Mouse (Mus musculus): ENCODE results near the gene Rad9a. TPM values are rescaled to one million over a fixed set of nuclear protein-coding genes. Genes with fewer than 3 reads are reported as not detected.

Gene Rad9a
- total RNA-seq, 2 experiments from 2014 or later, result 15.7 to 23.2 TPM

GRCm38 (mm10) chr19:4219943-4220342 is 18.5 kb upstream of the Rad9a start:
- ATAC-seq (replicated peaks; ENCODE audit: low FRiP score, poor library complexity, severe bottlenecking), result no peak

DNA sequence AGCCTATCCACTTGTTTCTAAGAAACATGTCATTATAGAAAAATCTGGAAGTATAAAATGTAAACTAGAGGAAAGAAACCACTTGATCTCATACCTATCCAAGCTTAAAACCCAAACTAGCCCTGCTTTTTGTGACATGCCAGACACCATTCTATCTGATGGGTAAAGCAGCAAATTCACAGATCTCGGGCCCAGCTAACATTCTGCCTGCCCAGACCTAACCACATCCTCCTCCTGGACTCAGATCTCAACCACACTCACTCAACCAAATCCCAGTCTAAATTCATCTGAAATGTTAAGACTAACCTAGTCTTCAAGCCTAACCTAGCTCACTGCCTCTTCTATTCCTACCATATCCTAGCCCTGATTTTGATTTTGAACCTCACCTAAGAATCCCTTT is 17.3 kb upstream of the Rad9a start:
- no peak for ATAC-seq (replicated peaks; ENCODE audit: low FRiP score, poor library complexity, severe bottlenecking)

DNA sequence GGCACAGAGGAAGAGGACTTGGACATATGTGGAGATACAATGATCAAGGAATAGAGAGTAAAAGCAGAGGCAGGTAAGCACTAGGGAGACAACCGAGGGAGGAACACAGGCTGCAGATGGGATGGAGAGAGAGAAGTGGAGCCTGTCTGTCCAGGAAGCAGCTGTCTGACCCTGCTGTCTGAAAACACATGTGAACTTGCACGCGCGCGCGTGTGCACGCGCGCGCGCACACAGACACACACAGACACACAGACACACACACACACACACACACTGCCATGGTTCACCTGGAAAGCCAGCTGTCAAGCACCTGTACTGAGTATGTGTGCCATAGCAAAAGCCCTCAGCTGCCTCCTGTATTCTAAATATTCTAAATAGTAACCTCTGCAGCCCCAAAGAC is 16.8 kb upstream of the Rad9a start:
- ATAC-seq (replicated peaks; ENCODE audit: low FRiP score, poor library complexity, severe bottlenecking), result no peak

DNA sequence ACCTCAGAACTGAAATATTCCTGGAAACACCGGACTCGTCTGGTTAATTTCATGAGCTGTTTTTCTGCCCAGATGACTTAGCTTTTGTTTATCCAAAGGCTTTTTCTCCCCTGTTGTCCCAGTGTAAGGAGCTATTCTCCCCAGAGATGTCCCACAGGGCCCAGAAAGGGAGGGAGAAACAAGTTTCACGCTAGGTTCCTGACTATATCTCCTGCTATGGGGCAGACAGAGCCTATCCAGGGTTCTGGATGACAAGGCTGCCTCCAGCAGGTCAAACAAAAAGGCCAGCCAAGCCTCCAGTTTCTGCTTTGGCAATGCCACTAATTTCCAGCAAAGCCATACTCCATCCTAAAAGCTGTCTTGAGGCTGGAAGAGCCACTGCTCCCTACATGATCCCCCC is 16.4 kb upstream of the Rad9a start:
- no peak for ATAC-seq (replicated peaks; ENCODE audit: low FRiP score, poor library complexity, severe bottlenecking)

DNA sequence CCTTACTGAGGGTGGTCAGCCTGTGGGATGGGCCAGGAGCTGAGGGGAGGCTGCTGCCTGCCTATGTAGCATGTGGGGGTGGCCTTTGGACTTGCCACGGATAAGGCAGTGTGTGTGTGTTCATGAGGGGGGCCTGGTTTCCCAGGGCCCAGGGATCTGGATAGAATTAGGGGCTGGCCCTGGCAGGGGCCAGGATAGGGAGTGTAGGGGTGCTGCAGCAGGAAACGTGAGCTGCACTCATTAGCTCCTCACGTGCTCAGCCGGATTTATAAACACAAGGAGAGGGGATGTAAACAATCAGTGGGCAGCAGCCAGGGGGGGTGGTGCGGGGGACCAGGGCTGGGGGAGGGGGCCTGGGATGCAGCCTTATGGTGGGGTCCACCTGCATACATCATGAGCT is 15.7 kb upstream of the Rad9a start:
- ATAC-seq (replicated peaks; ENCODE audit: low FRiP score, poor library complexity, severe bottlenecking), result no peak

- no peak for ATAC-seq (replicated peaks; ENCODE audit: low FRiP score, poor library complexity, severe bottlenecking)
These were observed 14.7 kb upstream of the Rad9a start for GRCm38 (mm10) chr19:4216041-4216685.

DNA sequence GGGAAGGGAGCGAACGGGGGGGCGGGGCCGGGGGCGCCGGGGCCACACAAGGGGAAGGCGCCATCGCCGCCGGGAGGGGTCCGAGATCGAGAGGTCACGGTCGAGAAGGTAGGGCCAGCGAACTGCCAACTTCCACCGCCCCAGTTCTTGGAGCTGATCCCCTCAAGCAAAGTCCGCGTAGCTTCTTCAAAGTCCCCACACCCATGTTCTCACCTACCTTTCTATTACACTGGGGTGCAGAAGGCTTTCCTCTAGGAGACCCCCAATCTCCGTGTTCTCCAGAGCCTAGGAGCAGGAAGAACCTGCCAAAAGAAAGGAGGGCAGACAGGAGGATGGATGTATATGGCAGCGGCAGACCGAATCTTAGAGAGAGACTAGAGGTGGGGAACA is 14.0 kb upstream of the Rad9a start:
- no peak for ATAC-seq (replicated peaks; ENCODE audit: low FRiP score, poor library complexity, severe bottlenecking)

- no peak for ATAC-seq (replicated peaks; ENCODE audit: low FRiP score, poor library complexity, severe bottlenecking)
These were observed 13.4 kb upstream of the Rad9a start for GRCm38 (mm10) chr19:4214771-4215450.

DNA sequence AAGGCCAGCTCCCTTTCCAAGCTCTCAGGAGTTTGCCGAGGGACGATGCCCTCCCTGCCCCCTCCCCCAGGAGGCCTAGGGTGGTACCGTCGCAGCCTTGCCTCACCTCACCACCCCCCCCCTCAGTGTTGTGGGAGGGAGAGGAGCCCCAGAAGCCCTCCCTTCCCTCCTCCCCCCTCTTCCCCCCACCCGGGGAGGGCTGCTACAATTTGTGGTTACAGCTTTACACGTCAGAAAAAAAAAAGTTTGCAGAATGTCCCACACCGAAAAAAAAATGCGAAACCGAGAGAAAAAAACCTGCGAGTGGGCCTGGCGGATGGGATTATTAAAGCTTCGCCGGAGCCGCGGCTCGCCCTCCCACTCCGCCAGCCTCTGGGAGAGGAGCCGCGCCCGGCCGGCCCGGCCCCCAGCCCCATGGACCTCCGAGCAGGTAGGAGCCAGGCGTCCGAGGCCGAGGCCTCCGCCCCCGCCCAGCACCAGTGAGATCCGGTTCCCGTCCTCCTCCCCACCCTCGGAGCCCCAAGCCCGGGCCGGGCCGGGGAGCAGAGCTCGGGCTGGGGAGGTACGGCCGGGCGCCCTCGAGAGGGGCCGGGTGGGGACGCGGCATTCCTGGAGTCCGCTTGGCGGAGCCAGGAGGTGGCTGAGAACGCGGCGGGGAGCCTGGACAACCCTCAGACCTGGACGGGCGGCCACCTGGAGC is 12.8 kb upstream of the Rad9a start, which contains the start of the genes Clcf1 and AC109138.7:
Gene Clcf1, plus strand, starts transcription at position 168 of the 700 bp plus-strand sequence.
Gene AC109138.7, plus strand, starts transcription at position 287 of the 700 bp plus-strand sequence.
- no peak for ATAC-seq (replicated peaks; ENCODE audit: low FRiP score, poor library complexity, severe bottlenecking)

DNA sequence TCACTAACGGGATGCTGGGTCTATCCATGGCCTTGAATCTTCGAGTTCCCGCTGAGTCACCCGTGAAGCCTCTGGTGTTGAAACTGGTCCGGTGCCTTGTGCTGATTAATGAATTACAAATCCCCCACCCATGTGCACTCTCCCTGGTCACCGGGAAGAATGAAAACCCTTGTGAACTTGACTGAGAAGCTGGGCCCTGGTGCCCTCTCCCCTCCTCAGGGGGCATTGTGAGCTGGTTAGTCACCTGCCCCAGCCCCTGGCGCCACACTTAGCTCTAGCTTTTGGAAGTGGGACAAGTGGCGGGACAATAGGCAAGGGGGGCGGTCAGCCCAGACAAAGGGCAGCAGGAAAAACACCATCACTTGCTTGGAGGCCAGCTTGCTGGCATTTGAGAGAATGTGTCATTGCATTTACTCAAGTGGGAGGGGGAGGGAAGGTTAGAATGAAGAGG is 12.1 kb upstream of the Rad9a start:
- ATAC-seq (replicated peaks; ENCODE audit: low FRiP score, poor library complexity, severe bottlenecking), result no peak

GRCm38 (mm10) chr19:4211891-4212588 is 10.6 kb upstream of the Rad9a start:
- ATAC-seq (replicated peaks; ENCODE audit: low FRiP score, poor library complexity, severe bottlenecking), result no peak

DNA sequence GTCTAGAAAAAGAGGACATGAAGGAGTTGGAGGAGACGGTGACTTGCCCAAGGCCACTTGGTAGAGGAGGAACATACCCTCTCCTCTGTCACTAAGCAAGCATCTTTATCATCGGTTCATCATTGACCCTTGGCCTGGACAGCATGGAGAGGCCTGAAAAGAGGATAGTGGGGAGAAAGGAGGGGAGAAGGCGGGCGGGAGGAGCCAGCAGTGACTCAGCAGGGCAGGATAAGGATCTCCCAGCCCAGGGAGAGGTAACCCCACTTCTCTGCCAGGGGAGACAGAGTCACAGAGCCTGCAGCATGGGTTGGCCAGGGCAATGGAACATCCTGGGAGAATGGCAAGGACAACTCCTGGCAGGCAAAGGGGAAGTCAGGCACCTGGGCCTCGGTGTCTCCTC is 7.1 kb upstream of the Rad9a start:
- ATAC-seq (replicated peaks; ENCODE audit: low FRiP score, poor library complexity, severe bottlenecking), result no peak

DNA sequence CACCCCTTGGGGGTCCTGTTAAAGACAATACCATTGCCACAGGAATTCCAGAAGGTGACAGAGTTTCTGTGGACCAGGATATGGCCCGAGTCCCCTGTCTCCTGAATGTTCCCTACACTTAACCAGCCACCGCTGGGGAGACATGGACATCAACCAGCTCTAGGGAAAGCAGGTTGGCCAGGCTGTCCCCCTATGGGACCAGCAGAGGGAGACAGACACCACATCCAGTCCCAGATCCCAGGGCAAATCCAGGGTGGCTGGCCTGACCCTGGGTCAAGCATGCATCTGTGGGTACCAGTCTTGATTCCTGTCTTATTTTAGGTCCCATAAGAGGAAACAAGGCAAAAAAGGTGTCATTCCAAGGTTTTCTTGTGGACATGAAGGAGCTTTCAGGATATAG is 5.5 kb upstream of the Rad9a start:
- peak; percentile 41 for ATAC-seq (replicated peaks; ENCODE audit: low FRiP score, poor library complexity, severe bottlenecking)

DNA sequence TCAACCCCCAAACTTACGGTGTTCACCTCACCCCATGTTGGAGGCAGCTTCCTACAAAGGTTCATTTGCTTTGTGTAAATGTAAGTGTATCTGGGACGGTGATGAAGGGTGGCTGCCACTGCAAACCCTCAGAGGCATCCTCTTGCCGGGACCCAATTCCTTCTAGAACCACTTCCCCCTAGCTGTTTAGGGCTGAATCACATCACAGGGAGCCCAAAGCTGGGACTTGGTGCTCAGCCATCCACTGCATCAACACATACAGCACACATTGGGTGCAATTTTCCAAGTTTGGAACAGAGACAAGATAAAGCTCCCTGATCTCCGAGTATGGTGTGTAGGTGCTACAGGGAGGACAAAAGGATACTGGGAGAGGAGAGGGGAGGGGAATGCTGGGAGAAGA is 3.4 kb upstream of the Rad9a start:
- ATAC-seq (replicated peaks; ENCODE audit: low FRiP score, poor library complexity, severe bottlenecking), result no peak

DNA sequence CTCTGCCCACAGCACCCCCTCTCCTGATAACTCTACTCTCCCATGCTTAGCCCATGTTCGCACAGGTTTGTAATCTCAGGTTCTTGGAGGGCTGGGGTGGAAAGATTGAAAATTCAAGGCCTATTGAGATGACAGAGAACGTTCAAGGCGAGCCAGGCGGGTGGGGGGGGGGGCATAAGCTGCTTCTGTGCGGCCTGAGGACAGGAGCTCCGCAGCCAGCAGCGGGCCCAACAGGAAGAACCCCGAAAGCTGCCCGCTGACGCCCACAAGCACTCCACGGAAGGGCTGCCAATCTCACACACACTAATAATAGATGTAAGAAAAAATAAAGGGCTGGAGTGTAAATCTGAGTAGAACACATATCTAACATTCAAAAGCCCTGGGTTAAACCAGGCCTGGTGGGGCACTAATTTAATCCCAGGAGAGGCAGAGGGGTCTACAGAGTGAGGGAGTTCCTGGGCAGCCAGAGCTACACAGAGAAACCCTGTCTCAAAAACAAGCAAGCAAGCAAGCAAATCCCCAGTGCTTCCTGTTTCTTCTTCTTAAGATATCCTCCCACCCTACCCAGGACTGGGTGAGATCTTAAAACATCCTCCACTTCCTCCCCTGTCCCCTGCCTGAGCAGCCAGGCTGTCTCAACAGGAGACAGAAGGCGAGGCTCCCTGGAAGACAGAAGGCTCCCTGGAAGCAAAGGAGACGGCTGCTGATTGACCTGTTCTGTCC is 2.3 kb upstream of the Rad9a start:
- ATAC-seq (replicated peaks; ENCODE audit: low FRiP score, poor library complexity, severe bottlenecking), result no peak

DNA sequence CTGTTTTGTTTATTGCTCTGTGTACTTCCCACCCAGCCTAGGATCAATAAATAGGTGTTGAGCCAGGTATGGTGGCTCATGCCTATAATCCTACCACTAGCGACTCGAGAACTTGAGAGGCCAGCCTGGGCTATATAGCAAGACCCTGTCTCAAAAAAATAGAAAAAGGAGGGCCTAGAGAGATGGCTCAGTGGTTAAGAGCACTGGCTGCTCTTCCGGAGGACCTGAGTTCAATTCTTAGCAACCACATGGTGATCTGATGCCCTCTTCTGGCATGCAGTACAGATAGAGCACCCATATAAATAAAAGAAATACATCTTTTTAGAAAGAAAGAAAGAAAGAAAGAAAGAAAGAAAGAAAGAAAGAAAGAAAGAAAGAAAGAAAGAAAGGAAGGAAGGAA is 1.7 kb upstream of the Rad9a start:
- ATAC-seq (replicated peaks; ENCODE audit: low FRiP score, poor library complexity, severe bottlenecking), result no peak

DNA sequence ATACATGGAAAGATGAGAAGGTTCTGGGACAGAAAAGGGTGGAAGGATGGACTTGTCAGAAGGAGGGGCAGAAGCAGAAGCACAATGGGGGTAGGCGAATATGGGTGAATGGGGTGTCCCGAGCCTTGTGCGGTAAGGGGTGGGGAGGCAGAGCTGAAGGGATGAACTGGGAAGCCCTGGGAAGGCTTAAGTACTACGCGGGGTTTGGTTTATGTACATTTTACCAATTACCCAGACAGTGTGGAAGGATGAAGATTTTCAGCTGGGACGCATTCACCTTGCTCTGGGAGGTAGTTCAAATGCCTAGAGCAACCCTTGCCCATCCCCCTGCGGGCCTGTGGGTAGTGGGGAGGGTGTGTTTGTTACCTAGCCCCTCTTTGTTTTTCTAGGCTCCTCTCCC is 687 bp upstream of the Rad9a start:
- no peak for ATAC-seq (replicated peaks; ENCODE audit: low FRiP score, poor library complexity, severe bottlenecking)

- ATAC-seq (replicated peaks; ENCODE audit: low FRiP score, poor library complexity, severe bottlenecking), result no peak
These were observed 4.3 kb downstream of the Rad9a start for GRCm38 (mm10) chr19:4197180-4197579.

- no peak for ATAC-seq (replicated peaks; ENCODE audit: low FRiP score, poor library complexity, severe bottlenecking)
These were observed 4.9 kb downstream of the Rad9a start for GRCm38 (mm10) chr19:4196548-4196947.

GRCm38 (mm10) chr19:4196048-4196447 is 5.4 kb downstream of the Rad9a start:
- ATAC-seq (replicated peaks; ENCODE audit: low FRiP score, poor library complexity, severe bottlenecking), result no peak
